Mouse (Mus musculus) liver, embryonic 11.5 days (tissue): ENCODE results near the gene Isl1. TPM values are rescaled to one million over a fixed set of nuclear protein-coding genes. Genes with fewer than 3 reads are reported as not detected.

ENCODE experiments used
- ATAC-seq: fragments of 200-750 bp; cut with Nextera tagmentation; replicated peaks from 2 replicates; pipeline ENCODE4 v1.8.0; 2017; ENCODE audit warnings: moderate number of reproducible peaks, mild to moderate bottlenecking, moderate TSS enrichment, moderate library complexity; ENCODE audit not compliant: low FRiP score
- DNase-seq: peaks from one replicate; pipeline ENCODE4 v3.0.0-alpha.2; 2017; ENCODE audit warnings: low spot score
- H3K27ac ChIP-seq: fragments of 300-500 bp; sonication (generic); 2 replicates; pipeline ENCODE4 v1.5.1; 2014; ENCODE audit warnings: mild to moderate bottlenecking, low read depth, low read length, control low read depth
- H3K27me3 ChIP-seq: fragments of 300-500 bp; sonication (generic); replicated peaks from 2 replicates; pipeline ENCODE4 v1.6.1; 2014; ENCODE audit warnings: low read length, mixed read lengths; ENCODE audit not compliant: control insufficient read depth, insufficient read depth
- H3K36me3 ChIP-seq: fragments of 300-500 bp; sonication (generic); 2 replicates; pipeline ENCODE4 v1.6.1; 2014; ENCODE audit warnings: mild to moderate bottlenecking, low read length, moderate library complexity, mixed read lengths; ENCODE audit not compliant: control insufficient read depth, insufficient read depth
- H3K4me1 ChIP-seq: fragments of 300-500 bp; sonication (generic); replicated peaks from 2 replicates; pipeline ENCODE4 v1.6.1; 2014; ENCODE audit warnings: low read length, mixed read lengths; ENCODE audit not compliant: control insufficient read depth, insufficient read depth
- H3K4me2 ChIP-seq: fragments of 300-500 bp; sonication (generic); 2 replicates; pipeline ENCODE4 v1.6.1; 2014; ENCODE audit warnings: mild to moderate bottlenecking, control low read depth, moderate library complexity
- H3K4me3 ChIP-seq: fragments of 300-500 bp; sonication (generic); 2 replicates; pipeline ENCODE4 v1.5.1; 2014; ENCODE audit warnings: low read depth, low read length, control low read depth
- H3K9ac ChIP-seq: fragments of 300-500 bp; sonication (generic); 2 replicates; pipeline ENCODE4 v1.6.1; 2014; ENCODE audit warnings: low read depth, low read length, control low read depth
- H3K9me3 ChIP-seq: fragments of 300-500 bp; sonication (generic); 2 replicates; pipeline ENCODE4 v1.6.1; 2016; ENCODE audit warnings: low read length, inconsistent platforms, mixed read lengths; ENCODE audit not compliant: control insufficient read depth
- WGBS: fragments of 180-500 bp; shearing (Covaris S2); extraction: QIAGEN DNeasy Blood & Tissue Kit; methylation state at CpG from one replicate; pipeline ENCODE4 v1.1.7; 2014; 5-methylcytosine and 5-hydroxymethylcytosine counted together
- polyA plus RNA-seq: library from polyadenylated mRNA; unstranded; fragments of >200 nt; fragmentation: Nextera tagmentation; extraction: Ambion mirVana; gene quantifications from 2 replicates; pipeline ENCODE4 v1.2.1, GENCODE M21; 2014

The Isl1 gene
- polyA plus RNA-seq, 1 experiment from 2014 or later = 8.6 TPM

- ATAC-seq (no peak), DNase-seq (no peak)
- 15% methylated on average over 13 of the region's 13 CpGs for WGBS
- Histone ChIP-seq H3K4me2 (no peak overlapping the region), H3K36me3 (no peaks in the 10 kb centered on the region), H3K4me1 (0 out of 2 replicates have a peak, but pooled peaks cover 2% of the 10 kb centered on the region), H3K9me3 (no peaks in the 10 kb centered on the region), H3K27me3 (peaks cover 88% of the 10 kb centered on the region), H3K4me3 (no peak overlapping the region), H3K27ac (no peak overlapping the region), H3K9ac (no peak overlapping the region)
These were observed 10.8 kb downstream of the Isl1 start for GRCm38 (mm10) chr13:116298641-116299170.

GRCm38 (mm10) chr13:116298001-116298400 is 11.5 kb downstream of the Isl1 start:
- Histone ChIP-seq H3K27me3 (peaks cover 88% of the 10 kb centered on the region), H3K9ac (no peak overlapping the region), H3K4me2 (peak overlapping the region; percentile 29; the same call in 1 of the 2 replicates), H3K4me1 (0 out of 2 replicates have a peak, but pooled peaks cover 3% of the 10 kb centered on the region), H3K4me3 (no peak overlapping the region), H3K9me3 (no peaks in the 10 kb centered on the region), H3K36me3 (no peaks in the 10 kb centered on the region), H3K27ac (no peak overlapping the region)
- WGBS = 7% methylated on average over 8 of the region's 8 CpGs
- DNase-seq (no peak), ATAC-seq (no peak)

- ATAC-seq = no peak
- H3K9me3 ChIP-seq = no peaks in the 10 kb centered on the region
- H3K36me3 ChIP-seq = no peaks in the 10 kb centered on the region
- H3K27ac ChIP-seq = no peak overlapping the region
- H3K9ac ChIP-seq = no peak overlapping the region
- H3K27me3 ChIP-seq = peaks cover 80% of the 10 kb centered on the region
- DNase-seq = no peak
- WGBS = 2% methylated on average over 33 of the region's 33 CpGs
- 0 out of 2 replicates have a peak, but pooled peaks cover 3% of the 10 kb centered on the region for H3K4me1 ChIP-seq
- peak overlapping the region; percentile 12; the same call in 1 of the 2 replicates for H3K4me3 ChIP-seq
- H3K4me2 ChIP-seq = peak overlapping the region; percentile 35
These were observed 12.3 kb downstream of the Isl1 start for GRCm38 (mm10) chr13:116297048-116297811.

- Histone ChIP-seq H3K4me3 (no peak overlapping the region), H3K4me1 (0 out of 2 replicates have a peak, but pooled peaks cover 3% of the 10 kb centered on the region), H3K9me3 (no peaks in the 10 kb centered on the region), H3K4me2 (no peak overlapping the region), H3K9ac (no peak overlapping the region), H3K27ac (no peak overlapping the region), H3K36me3 (no peaks in the 10 kb centered on the region), H3K27me3 (peaks cover 64% of the 10 kb centered on the region)
- DNase-seq (no peak), ATAC-seq (no peak)
- WGBS = 21% methylated on average over 4 of the region's 4 CpGs
These were observed 14.1 kb downstream of the Isl1 start for GRCm38 (mm10) chr13:116295401-116295800.

GRCm38 (mm10) chr13:116294734-116295133 is 14.8 kb downstream of the Isl1 start:
- H3K4me3 ChIP-seq = no peak overlapping the region
- 8% methylated on average over 6 of the region's 6 CpGs for WGBS
- H3K27ac ChIP-seq = no peak overlapping the region
- no peaks in the 10 kb centered on the region for H3K36me3 ChIP-seq
- ATAC-seq (no peak), DNase-seq (no peak)
- H3K9me3 ChIP-seq = no peaks in the 10 kb centered on the region
- no peak overlapping the region for H3K9ac ChIP-seq
- no peak overlapping the region for H3K4me2 ChIP-seq
- H3K27me3 ChIP-seq = peaks cover 58% of the 10 kb centered on the region
- H3K4me1 ChIP-seq = 0 out of 2 replicates have a peak, but pooled peaks cover 3% of the 10 kb centered on the region

- no peak overlapping the region for H3K27ac ChIP-seq
- H3K9me3 ChIP-seq = no peaks in the 10 kb centered on the region
- 0 out of 2 replicates have a peak, but pooled peaks cover 3% of the 10 kb centered on the region for H3K4me1 ChIP-seq
- H3K36me3 ChIP-seq = no peaks in the 10 kb centered on the region
- under 1% methylated on average over 11 of the region's 11 CpGs for WGBS
- peaks cover 51% of the 10 kb centered on the region for H3K27me3 ChIP-seq
- H3K9ac ChIP-seq = no peak overlapping the region
- ATAC-seq (no peak), DNase-seq (no peak)
- H3K4me2 ChIP-seq = peak overlapping the region; percentile 48
- H3K4me3 ChIP-seq = peak overlapping the region; percentile 21; the same call in 1 of the 2 replicates
These were observed 15.4 kb downstream of the Isl1 start for GRCm38 (mm10) chr13:116294151-116294461.

GRCm38 (mm10) chr13:116293301-116294150 is 16.0 kb downstream of the Isl1 start:
- H3K9me3 ChIP-seq = no peaks in the 10 kb centered on the region
- no peak overlapping the region for H3K9ac ChIP-seq
- H3K36me3 ChIP-seq = no peaks in the 10 kb centered on the region
- ATAC-seq = peak; percentile 56
- H3K27me3 ChIP-seq = peaks cover 47% of the 10 kb centered on the region
- peak overlapping the region; percentile 21; the same call in 1 of the 2 replicates for H3K4me3 ChIP-seq
- H3K4me2 ChIP-seq = peak overlapping the region; percentile 48
- 0 out of 2 replicates have a peak, but pooled peaks cover 3% of the 10 kb centered on the region for H3K4me1 ChIP-seq
- no peak for DNase-seq
- 6% methylated on average over 27 of the region's 27 CpGs for WGBS
- no peak overlapping the region for H3K27ac ChIP-seq

GRCm38 (mm10) chr13:116289655-116290054 is 19.8 kb downstream of the Isl1 start:
- no peak overlapping the region for H3K4me2 ChIP-seq
- 0 out of 2 replicates have a peak, but pooled peaks cover 3% of the 10 kb centered on the region for H3K4me1 ChIP-seq
- WGBS = 86% methylated on average over 1 of the region's 1 CpGs
- DNase-seq (no peak), ATAC-seq (no peak)
- no peak overlapping the region for H3K4me3 ChIP-seq
- no peak overlapping the region for H3K27ac ChIP-seq
- H3K9ac ChIP-seq = no peak overlapping the region
- no peaks in the 10 kb centered on the region for H3K36me3 ChIP-seq
- H3K9me3 ChIP-seq = no peaks in the 10 kb centered on the region
- peaks cover 16% of the 10 kb centered on the region for H3K27me3 ChIP-seq
